Mouse (Mus musculus) intestine, embryonic 14.5 days (tissue): ENCODE data around the gene Hlx. TPM values are rescaled to one million over a fixed set of nuclear protein-coding genes. Genes with fewer than 3 reads are reported as not detected.
A peak's percentile ranks its signal among the peaks of the same experiment; 100 is the strongest.

Experiments
- ATAC-seq: fragments of 200-750 bp; cut with Nextera tagmentation; replicated peaks from 2 replicates; pipeline ENCODE4 v1.8.0; 2017; ENCODE audit warnings: low read depth, moderate number of reproducible peaks, moderate TSS enrichment, moderate library complexity; ENCODE audit not compliant: low FRiP score, low TSS enrichment
- DNase-seq: peaks from one replicate; pipeline ENCODE4 v3.0.0-alpha.2; 2018; ENCODE audit warnings: low spot score
- H3K27ac ChIP-seq: fragments of 300-500 bp; sonication (generic); 2 replicates; pipeline ENCODE4 v1.5.1; 2014; ENCODE audit warnings: low read depth, mild to moderate bottlenecking, control low read depth
- H3K27me3 ChIP-seq: fragments of 300-500 bp; sonication (generic); replicated peaks from 2 replicates; pipeline ENCODE4 v1.6.1; 2014; ENCODE audit warnings: low read length, control low read depth; ENCODE audit not compliant: control insufficient read depth, insufficient read depth
- H3K36me3 ChIP-seq: fragments of 300-500 bp; sonication (generic); 2 replicates; pipeline ENCODE4 v1.6.1; 2014; ENCODE audit warnings: low read length, control low read depth; ENCODE audit not compliant: control insufficient read depth, insufficient read depth
- H3K4me1 ChIP-seq: fragments of 300-500 bp; sonication (generic); replicated peaks from 2 replicates; pipeline ENCODE4 v1.6.1; 2014; ENCODE audit warnings: low read length, control low read depth, mixed read lengths; ENCODE audit not compliant: control insufficient read depth, insufficient read depth
- H3K4me2 ChIP-seq: fragments of 300-500 bp; sonication (generic); 2 replicates; pipeline ENCODE4 v1.6.1; 2014; ENCODE audit warnings: low read length
- H3K4me3 ChIP-seq: fragments of 300-500 bp; sonication (generic); 2 replicates; pipeline ENCODE4 v1.5.1; 2014; ENCODE audit warnings: low read depth, low read length, control low read depth, mixed read lengths
- H3K9ac ChIP-seq: fragments of 300-500 bp; sonication (generic); 2 replicates; pipeline ENCODE4 v1.6.1; 2014; ENCODE audit warnings: mild to moderate bottlenecking, low read length
- H3K9me3 ChIP-seq: fragments of 300-500 bp; sonication (generic); 2 replicates; pipeline ENCODE4 v1.6.1; 2016; ENCODE audit warnings: low read length, control low read depth; ENCODE audit not compliant: control insufficient read depth
- WGBS: fragments of 180-500 bp; shearing (Covaris S2); extraction: QIAGEN DNeasy Blood & Tissue Kit; methylation state at CpG from one replicate; pipeline ENCODE4 v1.1.7; 2014; 5-methylcytosine and 5-hydroxymethylcytosine counted together
- polyA plus RNA-seq: library from polyadenylated mRNA; unstranded; fragments of >200 nt; fragmentation: Nextera tagmentation; extraction: Ambion mirVana; gene quantifications from 2 replicates; pipeline ENCODE4 v1.2.1, GENCODE M21; 2014

Hlx gene
- polyA plus RNA-seq, 1 experiment from 2014 or later: 49.3 TPM

GRCm38 (mm10) chr1:184734991-184735920 is 2.8 kb upstream of the Hlx start:
- H3K4me2 ChIP-seq: peak overlapping the region; percentile 67
- H3K9ac ChIP-seq: 0 out of 2 replicates have a peak overlapping the region, but pooled peaks have one; percentile 34
- H3K4me1 ChIP-seq: peaks cover 23% of the 10 kb centered on the region
- no peak overlapping the region for H3K4me3 ChIP-seq
- peak overlapping the region; percentile 39; the same call in 1 of the 2 replicates for H3K27ac ChIP-seq
- 18% methylated on average over 25 of the region's 25 CpGs for WGBS
- H3K36me3 ChIP-seq: no peaks in the 10 kb centered on the region
- no peak for ATAC-seq
- peaks cover 30% of the 10 kb centered on the region; the same call in 1 of the 2 replicates for H3K27me3 ChIP-seq
- DNase-seq: no peak
- H3K9me3 ChIP-seq: no peaks in the 10 kb centered on the region

- 2% methylated on average over 27 of the region's 27 CpGs for WGBS
- peak overlapping the region; percentile 100 for H3K27ac ChIP-seq
- H3K4me1 ChIP-seq: peaks cover 23% of the 10 kb centered on the region
- no peak for DNase-seq
- H3K4me3 ChIP-seq: peak overlapping the region; percentile 88
- H3K36me3 ChIP-seq: peaks cover 7% of the 10 kb centered on the region; the same call in 1 of the 2 replicates
- peak overlapping the region; percentile 57 for H3K9ac ChIP-seq
- H3K4me2 ChIP-seq: peak overlapping the region; percentile 67
- peaks cover 28% of the 10 kb centered on the region for H3K27me3 ChIP-seq
- no peaks in the 10 kb centered on the region for H3K9me3 ChIP-seq
- ATAC-seq: no peak
Observed at GRCm38 (mm10) chr1:184734067-184734830, 1.8 kb upstream of the Hlx start.

- peak overlapping the region; percentile 88 for H3K4me3 ChIP-seq
- ATAC-seq (no peak), DNase-seq (no peak)
- H3K9me3 ChIP-seq: no peaks in the 10 kb centered on the region
- WGBS: 8% methylated on average over 28 of the region's 28 CpGs
- peak overlapping the region; percentile 57 for H3K9ac ChIP-seq
- H3K27me3 ChIP-seq: peaks cover 24% of the 10 kb centered on the region
- peaks cover 22% of the 10 kb centered on the region for H3K4me1 ChIP-seq
- H3K4me2 ChIP-seq: peak overlapping the region; percentile 67
- H3K36me3 ChIP-seq: peaks cover 10% of the 10 kb centered on the region; the same call in 1 of the 2 replicates
- peak overlapping the region; percentile 100 for H3K27ac ChIP-seq
Observed at GRCm38 (mm10) chr1:184733300-184734066, 1.1 kb upstream of the Hlx start.

- H3K27me3 ChIP-seq: peaks cover 28% of the 10 kb centered on the region
- H3K4me3 ChIP-seq: peak overlapping the region; percentile 88
- H3K27ac ChIP-seq: peak overlapping the region; percentile 100
- peaks cover 18% of the 10 kb centered on the region for H3K4me1 ChIP-seq
- WGBS: under 1% methylated on average over 85 of the region's 85 CpGs
- H3K9me3 ChIP-seq: no peaks in the 10 kb centered on the region
- ATAC-seq (peak; percentile 37; the same call in 1 of the 2 replicates), DNase-seq (peak; percentile 82)
- H3K4me2 ChIP-seq: peak overlapping the region; percentile 73
- H3K36me3 ChIP-seq: peaks cover 25% of the 10 kb centered on the region
- H3K9ac ChIP-seq: peak overlapping the region; percentile 99
Observed at GRCm38 (mm10) chr1:184731644-184732545, 524 bp downstream of the Hlx start.

GRCm38 (mm10) chr1:184731091-184731640 is 1.3 kb downstream of the Hlx start:
- DNase-seq (no peak), ATAC-seq (no peak)
- Histone ChIP-seq H3K9ac (peak overlapping the region; percentile 99), H3K4me1 (peaks cover 25% of the 10 kb centered on the region), H3K4me3 (peak overlapping the region; percentile 88), H3K9me3 (no peaks in the 10 kb centered on the region), H3K36me3 (peaks cover 32% of the 10 kb centered on the region), H3K27ac (peak overlapping the region; percentile 100), H3K4me2 (peak overlapping the region; percentile 73), H3K27me3 (peaks cover 29% of the 10 kb centered on the region)
- WGBS: 2% methylated on average over 18 of the region's 18 CpGs

- no peak for ATAC-seq
- Histone ChIP-seq H3K36me3 (peaks cover 34% of the 10 kb centered on the region), H3K4me3 (peak overlapping the region; percentile 88), H3K9ac (peak overlapping the region; percentile 99), H3K4me2 (peak overlapping the region; percentile 73), H3K27ac (peak overlapping the region; percentile 100), H3K9me3 (no peaks in the 10 kb centered on the region), H3K4me1 (peaks cover 30% of the 10 kb centered on the region), H3K27me3 (peaks cover 33% of the 10 kb centered on the region)
- DNase-seq: no peak
- 4% methylated on average over 12 of the region's 12 CpGs for WGBS
Observed at GRCm38 (mm10) chr1:184730453-184731013, 1.9 kb downstream of the Hlx start.
